Mouse (Mus musculus) heart, postnatal 25 days (tissue): Measurements from ENCODE around the gene Bach2. TPM values are rescaled to one million over a fixed set of nuclear protein-coding genes. Genes with fewer than 3 reads are reported as not detected.

Experiments
- DNase-seq: peaks from one replicate; pipeline ENCODE4 v3.0.0; 2022; ENCODE audit warnings: low spot score
- intact Hi-C: fragments of 180-260 bp; cut with DNase I; formaldehyde crosslinking; loops from one replicate; pipeline ENCODE4 v1.15.1; 2025
- total RNA-seq, 2 experiments: library from RNA; stranded (reverse); gene quantifications; 2 replicates each; pipeline ENCODE4 v1.2.3; 2021

The Bach2 gene
- 1 to 10 TPM; 6.9 to 7.9 TPM for total RNA-seq

DNA sequence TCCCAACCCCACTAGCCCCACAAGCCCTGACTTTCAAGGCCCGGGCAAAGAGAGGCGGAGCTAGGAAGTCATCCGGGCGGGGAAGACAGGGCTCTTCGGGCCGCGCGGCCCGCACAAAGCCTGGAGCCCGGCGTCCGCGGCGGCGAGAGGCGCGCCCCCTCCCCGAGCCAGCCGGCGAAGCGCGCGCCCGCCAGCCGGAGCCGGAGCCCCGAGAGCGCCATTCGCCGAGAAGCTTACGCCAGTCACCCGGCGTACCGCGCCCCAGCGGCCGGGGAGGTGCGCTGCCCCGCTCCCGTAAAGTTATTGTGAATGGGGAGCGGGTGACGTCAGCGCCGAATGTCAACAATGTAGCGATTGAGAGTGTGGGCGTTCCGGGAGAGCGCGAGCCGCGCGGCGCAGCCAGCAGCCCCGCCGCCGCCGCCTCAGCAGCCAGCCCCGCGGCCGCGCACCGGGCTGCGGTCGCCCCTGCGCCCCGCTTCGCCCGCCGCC lies at the start of gene Bach2:
Bach2 (plus strand) TSS at position 439 of the 489 bp plus-strand sequence.
- peak; percentile 77 for DNase-seq
- intact Hi-C loops = loop anchor here (2.0 kb wide), 1 partner anchor 298 kb away; no protein-coding TSS in a partner anchor

GRCm38 (mm10) chr4:32189416-32190036 lies 49.1 kb upstream of the Bach2 start:
- intact Hi-C loops = no loop called here
- no peak for DNase-seq

- intact Hi-C loops = no loop called here
Observed at GRCm38 (mm10) chr4:32190506-32190905, 48.1 kb upstream of the Bach2 start.

DNA sequence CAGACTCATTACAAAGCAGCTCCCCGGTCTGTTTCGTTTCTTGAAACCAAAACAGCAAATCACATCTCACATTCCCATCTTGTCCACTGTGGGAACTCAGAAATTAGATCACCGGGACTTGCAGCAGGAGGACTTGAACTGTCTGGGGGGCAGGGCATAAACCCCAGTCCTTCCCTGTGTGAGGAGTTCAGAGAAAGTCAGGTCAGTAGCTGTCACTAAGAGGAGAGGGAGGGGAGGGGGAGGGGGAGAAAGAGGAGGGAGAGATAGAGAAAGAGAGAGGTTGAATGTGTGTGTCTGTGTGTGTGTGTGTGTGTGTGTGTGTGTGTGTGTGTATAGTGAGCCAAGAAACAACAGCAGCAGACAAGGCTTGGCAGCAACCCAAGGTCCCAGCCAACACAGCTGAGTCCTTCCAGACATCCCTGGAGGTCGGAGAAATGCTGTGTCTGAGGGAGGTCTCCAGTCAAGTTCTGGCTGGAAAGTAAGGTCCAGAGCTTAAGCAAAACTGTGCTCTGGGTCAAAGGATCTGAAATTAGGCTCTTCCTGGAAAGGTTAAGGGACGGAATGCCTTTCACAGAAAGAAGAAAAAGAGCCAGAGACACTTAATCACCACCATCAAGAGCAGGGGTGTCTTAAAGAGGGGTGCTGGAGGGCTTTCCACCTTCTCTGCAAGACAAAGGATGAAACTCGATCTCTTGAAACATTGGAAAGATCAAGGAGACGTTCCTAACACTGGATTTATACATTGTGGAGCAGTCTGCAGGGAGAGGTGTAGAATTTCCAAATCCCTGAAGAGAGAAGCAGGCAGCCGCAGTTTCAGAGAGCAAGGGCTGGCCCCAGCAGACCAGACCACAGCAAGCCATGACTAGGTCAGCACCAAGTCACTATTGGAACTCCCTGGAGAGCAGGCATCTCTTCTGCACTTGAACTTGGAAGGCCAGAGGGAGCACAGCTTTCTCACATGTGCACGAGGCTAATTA lies 42.4 kb upstream of the Bach2 start:
- intact Hi-C loops = no loop called here

More at GRCm38 (mm10) chr4:32190506-32190905, 48.1 kb upstream of the Bach2 start:
- no peak for DNase-seq

GRCm38 (mm10) chr4:32198031-32198430 lies 40.6 kb upstream of the Bach2 start:
- intact Hi-C loops = no loop called here
- no peak for DNase-seq

More for the DNA sequence above, 42.4 kb upstream of the Bach2 start:
- DNase-seq = peak; percentile 42

DNA sequence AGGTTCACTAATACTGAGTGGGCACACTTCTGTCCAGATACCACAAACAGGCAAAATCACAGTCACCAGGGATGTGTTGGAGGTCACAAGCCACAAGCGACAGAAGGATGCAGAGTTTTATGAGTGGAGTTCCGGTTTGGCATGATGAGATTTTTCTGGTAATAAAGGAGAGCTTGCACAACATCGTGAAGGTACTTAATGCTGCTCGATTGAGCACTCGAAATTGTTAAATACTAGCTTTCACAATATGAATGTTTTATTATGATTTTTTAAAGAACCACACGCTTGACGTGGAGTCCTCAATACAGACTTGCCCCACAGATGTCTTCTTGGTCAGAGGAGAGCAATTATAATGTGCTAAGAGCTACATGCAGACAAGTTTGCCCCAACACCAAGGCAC lies 40.0 kb upstream of the Bach2 start:
- no peak for DNase-seq
- intact Hi-C loops = no loop called here

DNA sequence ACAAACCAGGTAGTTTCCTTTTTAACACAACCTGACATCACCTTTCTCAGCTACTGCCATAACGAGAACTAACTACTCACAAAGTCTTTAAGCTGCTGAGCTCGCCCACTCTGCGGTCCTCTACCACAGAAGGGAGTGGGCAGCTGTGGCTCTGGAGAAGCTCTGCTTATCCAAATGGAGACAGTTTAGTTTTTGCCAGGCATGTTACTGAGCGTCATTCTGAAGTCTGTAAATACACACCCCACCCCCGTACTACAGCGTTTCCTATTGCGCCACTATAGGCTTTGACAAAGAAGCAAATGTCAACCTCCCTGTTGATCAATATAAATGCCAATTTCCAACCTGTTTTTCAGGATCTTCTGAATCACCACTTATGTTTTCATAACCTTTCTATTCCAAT lies 39.4 kb upstream of the Bach2 start:
- no peak for DNase-seq
- intact Hi-C loops = no loop called here

DNA sequence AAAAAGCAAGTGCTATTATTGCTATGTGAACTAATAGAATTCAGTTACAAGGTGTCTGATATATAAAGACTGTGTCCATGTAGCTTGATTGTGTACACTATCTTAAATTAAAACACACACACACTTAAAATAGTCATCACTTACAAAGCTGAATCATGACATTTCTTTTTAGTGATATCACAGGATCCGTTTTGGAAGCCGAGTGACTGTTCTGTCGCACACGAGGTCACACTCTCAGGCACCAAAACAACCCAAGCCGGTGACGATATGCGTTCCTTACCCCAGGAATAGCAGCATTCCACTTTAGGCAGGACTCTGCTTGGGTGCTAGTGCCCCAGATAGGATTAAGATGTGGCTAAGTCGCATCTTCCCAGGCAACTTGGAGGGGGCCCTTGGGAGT lies 37.5 kb upstream of the Bach2 start:
- intact Hi-C loops = no loop called here
- DNase-seq = no peak

- intact Hi-C loops = no loop called here
- DNase-seq = no peak
Observed at GRCm38 (mm10) chr4:32202362-32202761, 36.2 kb upstream of the Bach2 start.

DNA sequence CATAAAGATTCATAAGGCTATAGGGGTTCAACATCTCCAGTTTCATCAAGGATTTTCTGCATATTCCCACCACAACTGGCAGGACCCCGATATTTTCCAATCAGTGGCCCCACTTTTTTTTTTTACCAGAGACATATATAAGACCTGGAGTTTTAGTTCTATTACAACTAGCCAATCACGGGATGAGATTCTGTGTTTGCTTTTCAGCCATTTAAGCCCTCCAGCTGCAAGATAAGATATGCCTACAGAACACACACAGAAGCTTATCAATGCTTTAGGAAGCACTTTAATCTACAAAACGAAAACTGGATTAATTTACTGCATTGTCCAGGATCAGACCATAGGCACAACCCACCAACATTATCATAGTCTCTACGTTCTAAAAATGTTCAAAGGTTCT lies 33.8 kb upstream of the Bach2 start:
- intact Hi-C loops = no loop called here
- no peak for DNase-seq

GRCm38 (mm10) chr4:32205825-32206224 lies 32.8 kb upstream of the Bach2 start:
- intact Hi-C loops = no loop called here
- no peak for DNase-seq

DNA sequence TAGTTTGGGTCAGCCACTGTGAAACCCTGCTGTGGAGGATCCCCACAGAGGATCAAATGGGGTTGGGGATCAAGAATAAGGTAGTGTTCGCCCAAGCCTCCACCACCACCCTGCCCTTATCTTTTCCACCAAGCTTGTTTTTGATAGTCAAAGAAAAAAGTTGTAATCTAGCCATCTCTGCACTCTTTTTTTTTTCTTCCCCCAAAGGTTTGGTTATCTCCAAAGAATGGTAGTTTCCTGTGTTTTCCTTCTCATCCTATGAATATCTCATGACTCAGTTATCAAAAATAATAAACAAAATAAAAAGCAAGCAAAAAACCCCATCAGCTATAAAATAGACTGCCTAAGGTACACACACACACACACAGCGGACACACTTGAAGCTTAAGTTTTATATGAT lies 28.6 kb upstream of the Bach2 start:
- DNase-seq = no peak
- intact Hi-C loops = no loop called here

DNA sequence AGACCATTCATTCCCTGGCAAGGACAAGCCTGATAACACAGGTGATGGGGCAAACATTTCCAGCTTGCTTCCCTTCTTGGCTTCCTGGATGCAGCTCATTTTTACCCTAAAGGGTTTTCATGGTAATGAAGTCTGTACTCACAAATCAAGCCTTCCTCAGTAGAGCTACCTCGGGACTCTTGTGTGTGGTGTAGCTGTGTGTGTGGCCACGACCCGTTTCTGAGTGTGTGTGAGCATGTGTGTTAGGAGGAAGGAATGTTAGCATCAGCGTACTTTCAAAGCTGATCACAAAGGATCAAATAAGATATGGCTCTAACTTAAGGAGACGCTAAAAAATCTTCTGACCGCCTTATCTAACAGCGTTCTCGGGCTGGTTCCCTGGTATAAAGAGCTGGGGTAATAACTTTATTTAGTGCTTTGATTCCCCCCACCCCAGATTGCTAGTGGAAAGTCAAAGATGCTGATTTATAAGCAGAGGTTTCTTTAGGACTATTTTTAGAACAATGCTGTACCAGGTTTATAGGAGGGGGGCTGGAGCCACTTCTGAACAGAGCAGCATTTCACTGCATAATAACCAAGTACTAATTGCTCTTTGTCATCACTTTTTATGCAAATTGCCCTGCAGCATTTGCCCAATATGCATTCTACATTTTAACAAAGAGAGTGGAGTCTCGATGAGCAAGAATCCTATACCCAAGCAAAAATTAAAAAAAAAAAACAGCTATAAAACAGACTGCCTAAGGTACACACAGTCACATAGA lies 28.0 kb upstream of the Bach2 start:
- DNase-seq = no peak
- intact Hi-C loops = no loop called here

DNA sequence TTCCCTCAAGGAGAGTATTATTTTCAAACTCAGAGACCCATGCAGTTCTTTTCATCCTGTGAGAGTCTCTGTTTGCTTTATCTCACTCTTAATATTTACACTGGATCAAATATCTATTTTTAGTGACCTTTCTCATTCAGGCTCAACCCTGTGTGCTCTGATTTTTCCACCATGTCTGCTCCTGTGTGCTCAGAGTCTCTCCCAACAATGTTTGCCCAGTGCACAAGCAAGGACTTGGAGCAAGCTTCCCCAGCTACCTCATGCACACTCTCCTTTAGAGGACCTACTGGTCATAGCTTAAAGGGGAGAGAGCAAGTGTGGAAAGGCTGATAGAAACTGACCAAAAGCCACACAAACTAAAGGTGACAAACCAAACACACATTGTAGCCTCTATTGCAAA lies 26.0 kb upstream of the Bach2 start:
- DNase-seq = no peak
- intact Hi-C loops = no loop called here

DNA sequence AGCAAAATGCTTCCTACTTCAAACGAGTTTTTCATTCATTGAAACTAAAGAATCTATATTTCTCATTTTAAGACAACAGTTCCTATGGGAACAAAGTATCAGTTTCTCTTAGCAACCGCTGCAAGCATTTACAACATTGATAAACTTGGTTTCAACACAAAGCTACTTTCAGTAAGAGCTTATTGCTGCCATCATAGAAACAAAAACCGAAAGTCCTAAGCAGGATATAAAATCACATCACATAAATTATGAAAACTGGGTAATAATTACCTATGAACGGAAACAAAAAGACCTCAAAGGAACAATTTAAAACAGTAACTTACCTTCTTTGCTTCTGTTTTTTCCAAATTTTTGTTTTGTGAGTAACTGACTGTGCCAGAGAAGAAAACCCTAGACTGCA lies 22.1 kb upstream of the Bach2 start:
- intact Hi-C loops = no loop called here
- no peak for DNase-seq

DNA sequence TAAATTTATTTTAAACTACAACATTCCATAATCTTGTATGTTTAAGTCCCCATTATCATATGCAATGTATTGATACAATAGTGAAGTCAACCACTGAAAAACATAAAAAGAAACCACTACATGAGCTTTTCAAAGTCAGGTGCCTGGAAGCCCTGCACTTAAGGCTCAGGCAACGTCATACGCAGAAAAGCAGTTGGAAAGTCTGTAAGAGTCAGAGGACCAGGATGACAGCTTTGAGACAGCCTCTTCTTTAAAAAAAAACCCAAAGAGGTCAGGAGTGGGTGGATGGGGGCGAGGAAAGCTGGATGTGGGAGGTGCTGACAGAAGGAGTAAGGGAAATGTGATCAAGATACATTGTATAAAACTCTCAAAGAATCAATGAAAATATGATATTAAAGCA lies 21.6 kb upstream of the Bach2 start:
- no peak for DNase-seq
- intact Hi-C loops = no loop called here

DNA sequence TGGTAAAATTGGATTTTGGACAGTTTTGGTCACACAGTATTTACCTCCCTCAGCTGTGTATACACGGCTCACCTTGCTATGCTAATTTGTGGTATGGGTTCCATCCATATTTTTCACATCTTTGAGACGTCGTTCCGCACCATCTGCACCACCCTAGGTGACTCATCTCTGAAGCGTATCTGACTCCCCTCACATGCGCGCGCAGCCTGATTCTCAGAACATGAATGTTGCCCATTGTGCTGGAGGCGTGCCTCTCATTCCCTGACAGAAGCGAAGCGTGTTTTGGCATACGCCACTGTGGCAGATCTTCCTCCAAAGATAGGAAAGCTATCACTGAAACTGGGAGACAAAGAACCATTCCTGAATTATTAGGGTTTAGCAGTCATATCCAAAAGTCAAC lies 21.0 kb upstream of the Bach2 start:
- intact Hi-C loops = no loop called here
- DNase-seq = no peak

DNA sequence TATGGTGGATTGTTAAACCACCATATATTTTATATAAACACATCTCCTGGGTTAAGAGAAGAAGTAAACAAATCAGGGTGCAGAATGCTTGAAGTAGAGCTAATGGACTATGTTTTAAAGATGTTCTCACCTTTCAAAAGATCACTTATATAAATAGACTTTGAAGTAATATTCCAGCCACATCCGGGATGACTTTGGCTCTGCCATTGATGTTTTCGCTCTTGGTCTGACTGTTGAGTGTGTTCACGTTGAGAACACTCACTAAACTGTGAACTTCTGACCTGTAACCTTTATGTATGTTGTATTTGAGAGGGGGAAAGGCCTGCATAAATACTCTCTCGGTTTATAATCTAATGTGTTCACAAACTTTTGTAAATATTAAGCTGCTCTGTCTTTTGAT lies 20.2 kb upstream of the Bach2 start:
- no peak for DNase-seq
- intact Hi-C loops = no loop called here

DNA sequence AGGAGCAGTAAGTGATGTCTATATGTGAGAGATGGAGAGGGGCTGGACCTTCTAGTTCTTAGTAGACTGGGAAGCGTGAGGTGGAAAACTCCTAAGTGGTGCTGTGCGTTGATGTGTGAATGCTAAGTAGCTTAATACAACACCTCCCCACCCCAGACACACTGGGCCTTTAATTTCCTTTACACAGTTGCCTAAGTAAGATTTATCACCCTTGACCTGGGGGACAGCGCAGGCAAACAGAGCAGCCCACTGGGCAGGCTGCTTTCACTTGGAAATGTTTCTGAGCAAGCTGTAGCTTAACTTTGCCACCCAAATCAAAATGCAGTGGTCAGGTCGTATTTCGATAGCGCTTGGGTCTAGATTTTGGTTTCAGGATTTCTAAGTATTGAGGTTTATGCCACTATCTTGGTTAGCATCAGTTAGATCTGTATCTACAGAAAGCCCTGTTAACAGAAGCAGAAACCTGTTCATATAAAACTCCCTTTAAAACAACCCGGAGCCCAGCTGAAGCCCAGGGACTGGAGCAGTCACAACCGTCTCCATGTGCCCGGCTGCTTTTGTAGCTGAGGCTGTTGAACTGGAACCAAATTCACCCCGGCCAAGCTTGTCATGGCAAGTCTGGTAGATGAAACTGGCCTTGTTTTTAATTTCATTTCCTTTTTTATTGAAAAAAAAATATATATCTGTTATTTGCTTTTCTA lies 19.0 kb upstream of the Bach2 start:
- intact Hi-C loops = no loop called here
- DNase-seq = no peak

- intact Hi-C loops = no loop called here
Observed at GRCm38 (mm10) chr4:32220129-32220491, 18.5 kb upstream of the Bach2 start.

More at GRCm38 (mm10) chr4:32220129-32220491, 18.5 kb upstream of the Bach2 start:
- DNase-seq = no peak
